Mouse (Mus musculus): ENCODE measurements around the gene Ldha.
"Not testable (repeated sequence)": the region's sequence is repeated elsewhere in the genome, so short reads cannot be mapped to it uniquely, and the experiment has no call there.

Gene Ldha

DNA sequence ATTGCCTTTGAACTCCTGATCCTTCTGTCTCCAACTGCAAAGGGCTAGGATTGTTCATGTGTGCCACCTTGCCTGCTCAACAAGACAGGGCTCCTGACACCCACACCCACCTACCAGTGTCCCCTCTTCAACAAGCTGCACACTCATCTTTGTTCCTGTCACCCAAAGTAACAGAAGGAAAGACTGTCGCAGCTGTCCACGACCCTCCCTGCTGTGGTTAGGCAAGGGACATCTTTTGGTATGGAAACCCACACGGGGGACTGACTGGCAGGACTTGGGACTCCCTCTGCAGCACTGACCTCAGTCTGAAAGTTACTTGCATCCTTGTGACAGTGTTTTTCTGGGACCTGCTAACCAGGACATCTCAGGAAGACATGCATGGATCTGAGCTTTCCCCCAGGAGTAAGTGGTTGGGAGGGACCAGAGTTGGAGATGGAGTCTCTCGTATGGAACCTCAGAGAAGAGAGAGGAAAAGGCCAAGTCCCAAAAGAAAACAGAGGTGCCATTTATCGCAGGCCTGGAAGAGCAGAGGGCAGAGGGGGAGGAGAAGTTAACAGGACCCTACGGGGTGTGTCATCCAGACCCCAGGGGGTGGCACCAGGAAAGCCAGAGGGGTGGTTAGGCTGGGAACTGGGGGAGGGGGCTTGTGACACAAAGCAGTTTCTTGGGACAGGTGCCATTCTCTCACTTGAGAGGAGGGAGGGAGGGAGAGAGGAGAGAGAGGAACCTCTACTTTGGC, at the start of gene Ldha:
TSS of gene Ldha (plus strand) at position 689 of the 739 bp plus-strand sequence.
- DNase-seq (ENCODE audit: extremely low read depth, low read depth, low spot score) = no peak

DNA sequence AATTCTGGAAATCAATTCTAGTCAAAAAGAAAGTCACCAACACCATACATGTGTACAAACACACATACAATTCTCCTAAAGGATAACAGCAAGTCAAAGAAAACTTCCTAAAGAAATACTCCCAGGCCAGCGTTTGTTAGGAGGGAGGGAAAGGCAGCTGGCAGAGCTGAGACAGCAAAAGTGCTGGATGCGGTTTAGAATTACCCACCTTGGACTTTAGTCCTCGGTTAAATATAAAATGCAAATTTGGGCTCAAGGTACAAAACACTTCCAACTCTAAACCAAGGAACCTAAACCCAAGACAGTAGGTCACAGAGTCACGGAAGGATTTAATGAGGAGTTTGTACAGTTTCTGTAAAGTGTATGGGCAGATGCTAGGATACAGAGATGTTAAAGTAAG, 47.4 kb upstream of the Ldha start:
- DNase-seq (ENCODE audit: extremely low read depth, low read depth, low spot score) = no peak

DNA sequence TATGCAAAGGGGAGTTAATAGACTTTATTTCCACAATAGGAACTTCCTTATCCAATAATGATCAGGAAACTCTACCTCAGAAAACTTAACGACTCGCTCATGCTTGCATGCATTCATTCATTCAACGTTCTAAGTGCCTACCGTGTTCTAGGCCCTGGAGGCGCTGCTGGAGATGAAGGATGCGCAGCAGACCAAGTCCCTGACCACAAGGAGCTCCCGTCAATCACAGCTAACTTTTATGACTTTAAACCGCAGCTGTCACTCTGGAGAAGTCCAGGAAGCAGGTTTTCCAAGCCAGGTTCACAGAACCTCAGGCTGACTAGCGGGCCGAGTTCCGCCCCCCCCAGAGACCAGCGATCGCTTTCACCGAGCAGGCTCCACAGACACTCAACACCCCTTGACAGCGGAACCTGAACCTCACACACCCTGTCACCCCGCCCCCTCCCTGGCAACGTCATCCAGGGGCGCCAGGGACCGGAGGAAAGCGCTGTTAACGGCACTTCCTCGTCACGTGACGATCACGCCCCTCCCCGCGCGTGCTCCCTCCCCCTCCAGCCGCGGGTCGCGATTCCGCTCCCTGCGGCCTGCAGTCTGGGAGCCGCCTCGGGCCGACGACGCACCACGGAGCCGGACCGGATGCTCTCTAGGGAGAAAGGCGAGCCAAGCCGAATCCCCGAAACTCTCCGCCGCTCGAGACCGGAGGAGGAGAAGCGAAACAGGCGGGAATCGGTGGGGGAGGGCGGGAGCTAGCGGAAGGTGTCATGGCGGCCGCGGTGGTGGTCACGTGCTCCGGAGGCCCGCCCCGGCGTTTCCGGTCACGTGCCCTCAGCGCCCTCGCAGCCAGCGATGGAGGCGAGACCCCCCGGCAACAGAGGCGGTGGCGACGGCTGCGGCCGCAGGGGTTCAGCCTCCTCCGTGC, 45.7 kb upstream of the Ldha start, which contains the start of the genes Hps5 and Gtf2h1:
TSS of gene Hps5 (minus strand) at position 778 of the 919 bp plus-strand sequence.
TSS of gene Gtf2h1 (plus strand) at position 817 of the 919 bp plus-strand sequence.
- no peak for DNase-seq (ENCODE audit: extremely low read depth, low read depth, low spot score)

DNA sequence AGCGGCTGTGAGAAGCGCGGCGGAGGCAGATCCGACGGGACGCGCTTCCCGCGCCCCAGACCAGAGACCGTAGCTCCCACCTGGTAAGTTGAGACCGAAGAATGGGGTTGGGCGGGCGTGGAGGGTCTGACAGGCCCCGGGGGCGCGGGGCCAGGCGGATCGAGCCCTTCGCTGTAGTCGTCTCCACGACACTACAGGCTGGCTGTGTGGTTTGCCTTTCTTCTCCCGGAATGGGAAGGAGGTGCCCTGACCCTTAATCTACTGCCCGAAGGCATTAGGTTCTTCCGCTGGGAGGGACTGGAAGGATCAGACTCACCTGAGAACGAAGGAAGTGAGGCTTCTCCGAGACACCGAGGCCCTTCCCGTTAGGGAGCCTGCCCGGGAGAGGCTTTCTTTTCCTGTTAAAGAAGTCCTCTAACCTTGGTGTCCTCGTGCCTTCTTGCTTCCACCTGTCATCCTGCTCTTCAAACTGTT, 45.0 kb upstream of the Ldha start:
- DNase-seq (ENCODE audit: extremely low read depth, low read depth, low spot score) = no peak

DNA sequence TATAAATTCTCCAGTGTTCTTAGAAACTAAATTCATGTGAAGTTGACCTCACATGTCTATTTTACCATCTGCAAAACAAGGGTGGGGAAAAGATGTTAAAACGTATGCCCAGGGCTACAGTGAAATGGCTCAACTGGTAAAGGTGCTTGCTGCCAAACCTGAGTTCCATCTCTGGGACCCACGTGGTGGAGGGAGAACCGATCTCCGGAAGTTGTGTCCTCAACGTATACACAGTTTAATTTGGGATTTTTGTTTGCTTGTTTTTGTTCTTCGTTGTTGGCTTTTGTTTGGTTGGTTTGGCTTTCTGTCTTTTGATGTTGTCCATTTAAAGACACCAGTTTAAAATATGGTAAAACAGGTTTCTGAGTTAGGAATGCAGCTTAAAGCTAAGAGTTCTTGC, 44.5 kb upstream of the Ldha start:
- no peak for DNase-seq (ENCODE audit: extremely low read depth, low read depth, low spot score)

DNA sequence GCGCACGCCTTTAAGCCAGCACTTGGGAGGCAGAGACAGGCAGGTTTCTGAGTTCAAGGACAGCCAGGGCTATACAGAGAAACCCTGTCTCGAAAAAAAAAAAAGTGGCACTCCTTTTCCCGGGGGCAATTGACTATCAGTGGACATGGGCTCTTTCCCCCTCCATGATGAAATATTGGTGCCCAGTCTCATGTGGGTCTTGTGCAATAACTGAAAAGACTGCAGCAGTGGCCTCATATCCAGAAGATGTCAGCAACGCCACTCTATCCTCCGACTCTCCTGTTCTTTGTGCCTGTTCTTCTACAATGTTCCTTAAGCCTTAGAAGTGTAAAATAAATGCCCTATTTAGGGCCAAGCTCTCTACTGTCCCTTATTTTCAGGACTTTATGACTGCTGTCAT, 30.9 kb upstream of the Ldha start:
- no peak for DNase-seq (ENCODE audit: extremely low read depth, low read depth, low spot score)

DNA sequence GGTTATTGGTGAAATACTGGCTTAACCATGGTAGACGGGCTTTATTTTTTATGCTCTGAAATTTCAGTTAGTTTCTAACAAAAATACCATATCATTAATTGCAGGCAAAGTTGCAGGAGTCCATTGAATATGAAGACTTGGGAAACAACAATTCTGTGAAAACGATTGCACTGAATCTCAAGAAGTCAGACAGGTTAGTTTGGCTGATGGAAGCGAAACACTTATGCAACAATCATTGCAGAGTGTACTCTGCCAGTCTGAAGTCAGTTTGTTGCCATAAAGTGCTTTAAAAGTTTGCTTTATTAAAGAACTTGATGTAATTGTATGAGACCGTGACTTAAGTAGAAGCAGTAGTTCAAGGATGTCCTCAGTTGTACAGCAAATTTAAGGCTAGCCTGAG, 27.3 kb upstream of the Ldha start:
- peak; percentile 65 for DNase-seq (ENCODE audit: extremely low read depth, low read depth, low spot score)

DNA sequence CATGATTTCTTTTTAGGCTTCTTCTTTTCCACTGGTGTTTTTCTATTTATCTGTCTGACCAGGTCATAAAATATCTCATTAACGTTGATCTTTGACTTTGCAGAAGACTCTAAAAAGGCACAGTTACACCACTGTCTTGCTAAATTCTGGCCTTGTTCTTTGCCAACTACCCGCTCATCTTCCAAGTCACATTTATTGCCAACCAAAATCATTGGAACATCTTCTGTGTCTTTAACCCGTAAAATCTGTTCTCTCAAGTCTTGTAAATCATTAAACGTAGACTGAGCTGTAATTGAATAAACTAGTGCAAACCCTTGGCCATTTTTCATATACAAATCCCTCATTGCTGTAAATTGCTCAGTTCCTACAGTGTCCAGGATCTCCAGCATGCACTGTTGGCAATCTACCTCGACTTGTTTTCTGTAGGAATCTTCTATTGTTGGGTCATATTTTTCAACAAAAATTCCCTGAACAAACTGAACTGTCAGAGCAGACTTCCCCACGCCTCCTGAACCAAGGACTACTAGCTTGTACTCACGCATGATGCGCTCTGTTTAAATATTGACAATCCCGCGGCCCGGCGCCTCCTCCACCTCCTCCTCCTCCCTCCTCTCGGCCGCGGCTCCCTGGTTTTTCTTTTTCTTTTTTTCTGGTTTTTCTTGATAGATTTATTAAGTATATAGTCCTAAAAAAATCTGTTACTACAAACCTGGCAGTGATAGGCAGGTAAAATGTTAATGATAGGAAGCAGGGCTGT, 20.2 kb upstream of the Ldha start:
- DNase-seq (ENCODE audit: extremely low read depth, low read depth, low spot score) = not testable (repeated sequence)

DNA sequence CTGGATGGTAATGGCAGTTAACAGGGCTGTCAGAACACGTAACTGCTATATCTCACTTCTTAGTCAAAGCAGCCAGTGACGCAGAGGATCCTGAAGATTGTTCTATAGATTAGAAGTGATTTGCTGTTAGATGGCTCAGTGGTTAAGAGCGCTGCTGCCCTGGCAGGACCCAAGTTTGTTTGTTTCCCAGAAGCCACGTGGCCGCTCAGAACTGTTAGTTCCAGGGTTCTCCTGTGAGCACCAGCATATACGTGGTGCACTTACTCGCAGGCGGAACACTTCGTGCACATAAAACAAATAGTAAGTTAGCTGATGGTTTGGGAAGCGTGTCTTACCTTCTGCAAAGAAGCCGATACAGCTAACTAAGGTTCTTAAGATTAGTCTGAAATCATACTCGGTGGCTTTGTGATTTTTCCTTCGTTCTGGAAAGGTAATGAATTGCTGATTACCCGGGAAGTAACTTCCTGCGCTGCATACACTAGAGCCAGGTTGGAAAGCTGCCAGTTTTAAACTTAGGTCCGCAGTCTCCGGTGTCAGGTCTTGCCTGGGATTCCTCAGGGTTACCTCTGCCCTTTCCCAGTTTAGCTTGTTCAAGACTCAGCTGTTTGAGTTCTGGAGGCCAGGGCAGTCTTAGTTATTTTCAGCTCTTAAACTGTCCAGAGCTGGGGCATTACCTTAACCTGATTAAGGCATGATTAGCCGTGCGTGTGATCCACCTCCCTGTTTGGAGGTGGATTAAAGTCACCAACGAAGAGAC, 14.1 kb upstream of the Ldha start:
- DNase-seq (ENCODE audit: extremely low read depth, low read depth, low spot score) = no peak

DNA sequence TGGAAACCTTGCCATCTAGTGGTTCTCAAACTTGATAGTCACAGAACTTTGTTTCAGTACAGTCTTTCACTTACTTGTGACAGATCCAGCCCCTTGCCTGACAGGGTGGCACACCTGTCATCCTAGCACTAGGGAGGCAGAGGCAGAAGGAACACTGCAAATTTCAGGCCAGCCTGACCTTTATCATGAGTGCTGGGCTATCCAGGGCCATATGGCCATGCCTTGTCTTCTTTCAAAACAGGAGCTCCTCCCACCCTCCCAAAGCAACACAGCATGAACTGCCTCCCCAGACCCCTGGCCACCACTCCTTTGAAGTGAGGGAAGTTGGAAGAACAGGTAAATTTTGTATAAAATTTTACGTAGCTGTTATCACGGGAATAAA, 13.5 kb upstream of the Ldha start:
- DNase-seq (ENCODE audit: extremely low read depth, low read depth, low spot score) = no peak

DNA sequence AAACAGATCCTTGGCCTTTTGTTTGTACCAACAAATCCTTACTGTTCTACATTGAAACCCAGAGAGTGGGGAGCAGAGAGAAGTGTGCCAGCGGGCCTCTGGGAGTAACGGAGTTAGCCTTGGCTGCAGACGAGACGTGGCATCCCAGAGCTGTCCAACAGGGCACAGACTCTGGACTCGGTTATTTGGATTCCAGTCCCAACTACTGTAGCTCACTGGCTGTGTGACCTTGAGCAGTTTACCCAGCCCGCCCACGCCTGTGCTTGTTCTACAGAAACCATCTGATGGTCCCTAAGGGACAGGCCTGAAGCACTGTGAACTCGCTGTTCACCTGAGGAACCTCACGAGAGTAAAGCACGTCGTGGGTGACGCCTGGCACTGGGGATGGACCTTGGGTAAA, 11.4 kb upstream of the Ldha start:
- DNase-seq (ENCODE audit: extremely low read depth, low read depth, low spot score) = no peak

DNA sequence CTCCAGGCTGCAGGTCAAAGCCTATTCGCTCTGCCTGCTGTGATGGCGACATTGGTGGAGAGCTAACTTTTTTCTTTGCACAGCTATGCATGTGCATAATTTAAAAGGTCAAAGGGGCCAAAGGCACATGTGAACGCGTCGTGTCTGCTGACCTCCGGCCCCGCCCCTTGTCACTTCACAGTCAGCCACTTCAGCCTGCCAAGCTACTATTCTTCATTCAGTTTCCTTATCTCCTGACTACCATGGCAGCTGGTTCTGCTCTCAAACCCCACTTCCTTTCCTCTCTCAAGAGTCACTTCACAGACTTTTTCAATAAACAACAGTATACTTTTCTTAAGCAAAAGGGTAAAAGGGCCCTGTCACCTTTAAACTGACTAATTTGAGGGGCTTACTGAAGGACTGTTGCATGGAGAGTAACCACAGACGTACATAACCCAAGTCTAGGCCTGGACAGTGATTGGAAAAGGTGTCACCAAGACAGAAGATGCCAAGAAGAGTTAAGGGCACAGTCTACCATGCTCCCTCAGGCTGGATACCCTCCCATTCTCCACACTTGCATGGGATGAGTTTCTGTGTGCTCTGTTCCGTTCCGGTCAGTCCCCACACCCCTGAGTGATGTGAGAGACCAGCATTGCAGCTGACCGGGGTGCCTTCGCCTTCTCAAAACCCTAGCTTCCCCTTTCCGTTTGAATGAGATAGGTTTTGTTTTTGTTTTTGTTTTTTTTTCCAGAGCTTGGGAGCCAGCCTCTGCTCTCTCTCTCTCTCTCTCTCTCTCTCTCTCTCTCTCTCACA, 10.3 kb upstream of the Ldha start:
- DNase-seq (ENCODE audit: extremely low read depth, low read depth, low spot score) = no peak

DNA sequence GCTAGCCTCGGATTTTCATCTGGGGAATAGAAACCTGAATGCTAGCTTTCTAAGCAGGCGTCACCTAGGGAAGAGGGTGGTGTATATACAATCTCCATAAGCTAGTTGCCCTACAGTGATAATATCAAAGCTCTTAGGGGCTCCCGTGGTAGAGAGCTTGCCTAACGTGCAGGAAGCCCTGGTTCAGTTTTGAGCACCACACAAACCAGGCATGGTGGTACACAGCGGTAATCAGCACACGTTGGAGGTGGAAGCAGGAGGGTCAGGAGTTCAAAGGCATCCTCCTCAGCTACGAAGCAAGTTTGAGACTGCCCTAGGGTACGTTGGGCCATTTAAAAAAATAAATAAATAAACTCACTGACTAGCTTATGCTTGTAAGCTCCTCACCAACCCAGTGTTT, 9.6 kb upstream of the Ldha start:
- no peak for DNase-seq (ENCODE audit: extremely low read depth, low read depth, low spot score)

DNA sequence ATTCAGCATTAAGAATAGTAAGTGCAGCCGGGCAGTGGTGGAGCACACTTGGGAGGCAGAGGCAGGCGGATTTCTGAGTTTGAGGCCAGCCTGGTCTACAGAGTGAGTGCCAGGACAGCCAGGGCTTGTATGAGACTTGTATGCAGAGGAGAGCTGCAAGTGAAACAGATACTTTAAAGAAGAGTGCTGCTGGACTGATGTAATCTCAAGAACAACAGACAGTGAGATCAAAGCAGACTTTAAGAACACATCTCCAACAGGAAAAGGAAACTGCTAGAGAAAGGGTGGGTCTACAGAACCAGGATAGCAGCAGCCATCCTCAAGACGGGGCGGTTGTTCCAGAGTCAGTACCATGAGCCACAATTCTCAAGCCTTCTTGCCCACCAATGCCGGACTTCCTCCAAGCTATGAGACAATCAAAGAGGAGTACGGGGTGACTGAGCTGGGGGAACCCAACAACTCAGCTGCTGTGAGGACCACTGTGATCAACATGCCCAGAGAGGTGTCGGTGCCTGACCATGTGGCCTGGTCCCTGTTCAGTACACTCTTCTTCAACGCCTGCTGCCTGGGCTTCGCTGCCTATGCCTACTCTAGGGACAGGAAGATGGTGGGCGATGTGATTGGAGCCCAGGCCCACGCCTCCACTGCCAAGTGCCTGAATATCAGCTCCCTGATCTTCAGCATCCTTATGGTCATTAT, 9.0 kb upstream of the Ldha start:
- DNase-seq (ENCODE audit: extremely low read depth, low read depth, low spot score) = not testable (repeated sequence)

DNA sequence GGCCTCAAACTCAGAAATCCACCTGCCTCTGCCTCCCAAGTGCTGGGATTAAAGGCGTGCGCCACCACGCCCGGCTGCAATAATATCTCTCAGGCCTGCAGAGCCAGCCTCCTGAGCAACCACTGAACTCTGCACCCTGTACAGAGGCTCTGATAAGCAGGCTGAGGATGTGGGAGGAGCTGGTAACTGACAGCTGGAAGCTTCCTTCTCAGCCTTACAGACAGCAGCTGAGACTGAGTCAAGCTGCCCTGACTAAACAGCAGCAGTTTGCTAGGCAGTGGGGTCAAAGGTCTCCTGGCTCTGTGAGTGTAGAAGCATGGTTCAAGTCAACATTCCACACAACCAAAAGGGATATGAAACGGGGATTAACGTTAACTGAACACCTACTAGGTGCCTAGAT, 8.0 kb upstream of the Ldha start:
- no peak for DNase-seq (ENCODE audit: extremely low read depth, low read depth, low spot score)

DNA sequence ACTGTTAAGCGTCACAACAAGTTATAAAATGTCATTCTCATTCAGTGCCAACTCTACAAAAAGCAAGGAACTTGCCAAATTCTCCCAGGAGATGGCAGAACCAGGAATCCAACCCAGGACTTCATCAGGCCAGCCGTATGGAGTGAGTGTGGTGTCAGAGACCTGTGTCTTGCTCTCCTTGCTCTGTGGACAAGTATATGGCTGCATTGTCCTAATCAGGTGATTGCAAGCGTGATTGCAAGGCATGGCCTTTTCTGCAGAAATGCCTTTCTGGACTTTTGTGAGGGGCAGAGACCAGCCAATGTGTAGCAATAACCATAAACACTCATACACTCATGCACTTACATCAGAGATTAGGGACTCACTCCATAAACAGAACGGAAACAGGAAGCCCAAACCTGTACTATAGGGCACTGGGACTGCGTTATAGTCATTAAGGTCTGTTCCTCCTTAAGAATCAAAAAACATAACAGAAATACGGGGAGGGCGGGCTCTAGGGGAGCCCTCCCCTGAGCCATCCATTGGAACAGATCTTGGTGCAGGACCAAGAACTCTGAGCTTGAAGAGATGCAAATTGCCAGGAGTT, 7.5 kb upstream of the Ldha start:
- DNase-seq (ENCODE audit: extremely low read depth, low read depth, low spot score) = no peak

DNA sequence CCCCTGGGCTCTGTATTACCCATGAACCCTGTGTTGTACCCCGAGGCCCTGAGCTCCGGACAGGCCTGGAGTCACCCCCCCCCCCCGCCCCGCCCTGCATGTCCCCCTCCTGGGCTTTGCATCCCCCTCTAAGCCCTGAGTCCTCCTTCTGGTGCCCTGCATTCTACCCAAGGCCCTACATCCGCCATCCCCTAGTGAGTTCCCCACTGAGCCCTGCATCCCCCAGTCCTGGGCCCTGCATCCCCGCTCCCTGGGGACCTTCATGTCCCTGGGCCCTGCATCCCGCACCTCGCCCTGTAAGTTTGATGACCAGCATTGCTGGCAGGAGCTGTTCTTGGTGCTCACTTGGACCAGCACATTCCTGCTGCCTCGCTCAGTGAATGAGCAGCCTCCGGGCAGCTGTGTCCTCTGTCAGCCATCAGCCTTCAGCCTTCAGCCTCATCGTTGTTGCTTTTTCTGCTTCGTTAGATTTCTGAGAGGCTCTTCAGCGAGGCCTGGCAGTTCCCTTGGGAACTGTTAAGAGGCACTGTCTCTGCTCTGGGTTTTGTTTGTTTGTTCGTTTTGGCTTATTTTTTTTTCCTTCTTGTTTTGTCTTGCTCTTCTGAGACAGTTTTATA, 6.2 kb upstream of the Ldha start:
- no peak for DNase-seq (ENCODE audit: extremely low read depth, low read depth, low spot score)

DNA sequence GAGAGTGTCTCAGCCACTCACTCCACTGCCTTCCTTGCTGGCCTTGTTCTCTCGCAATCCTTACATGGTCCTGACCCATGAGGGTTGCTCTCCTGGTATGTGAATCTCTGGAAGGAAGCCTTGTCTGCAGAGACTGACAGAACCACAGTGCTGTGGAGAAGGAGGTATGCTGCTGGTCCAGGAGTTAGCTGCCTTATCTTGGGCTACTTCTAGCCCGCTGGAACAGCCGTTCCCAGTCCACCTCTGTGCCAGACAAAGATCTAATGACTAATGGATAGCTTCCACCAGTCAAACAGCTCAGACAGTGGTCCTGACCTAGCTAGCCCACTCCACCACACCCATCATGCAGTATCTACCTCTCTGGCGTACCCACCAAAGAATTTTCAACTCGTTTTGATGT, 4.9 kb upstream of the Ldha start:
- no peak for DNase-seq (ENCODE audit: extremely low read depth, low read depth, low spot score)
